Mouse (Mus musculus) c-Kit-positive CD71-positive TER-119-positive erythroid progenitor cells, embryonic 14.5 days (primary cell): ENCODE measurements around the gene Slf2.

Experiments used
- DNase-seq: peaks from one replicate; pipeline ENCODE4 v3.0.0-alpha.2; 2013; ENCODE audit warnings: low spot score

The Slf2 gene

DNA sequence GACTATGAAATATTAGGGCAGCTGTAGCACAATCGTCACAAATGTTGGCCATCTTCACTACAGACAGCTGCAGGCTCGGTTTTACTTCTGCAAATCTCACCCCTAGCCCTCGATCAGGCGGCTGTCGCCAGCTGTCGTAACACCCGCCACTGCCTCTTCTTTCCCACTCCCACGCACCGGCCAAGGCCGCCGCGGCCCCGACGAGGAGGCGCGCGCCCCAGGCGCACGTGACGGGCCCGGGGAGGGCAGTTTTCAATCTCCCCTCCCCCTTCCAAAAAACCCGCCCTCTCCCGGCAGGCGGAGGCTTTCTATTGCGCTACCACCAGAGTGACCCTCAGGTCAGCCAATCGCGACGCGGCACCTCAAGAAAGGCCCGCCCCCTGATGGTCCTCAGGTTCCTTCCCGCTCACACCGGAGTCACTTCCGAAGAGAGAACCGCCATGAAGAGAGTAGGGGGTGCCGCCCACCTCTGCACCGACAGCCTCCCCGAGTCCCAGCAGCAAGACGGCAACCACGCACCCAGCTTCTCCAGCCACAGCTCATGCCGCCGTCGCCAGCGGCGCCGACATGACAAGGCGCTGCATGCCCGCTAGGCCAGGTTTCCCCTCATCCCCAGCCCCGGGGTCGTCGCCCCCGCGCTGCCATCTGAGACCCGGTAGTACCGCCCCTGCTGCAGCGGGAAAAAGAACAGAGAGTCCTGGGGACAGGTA is at the start of gene Slf2:
Slf2 (plus strand) TSS at position 408 of the 710 bp plus-strand sequence.
- DNase-seq = peak; percentile 97

DNA sequence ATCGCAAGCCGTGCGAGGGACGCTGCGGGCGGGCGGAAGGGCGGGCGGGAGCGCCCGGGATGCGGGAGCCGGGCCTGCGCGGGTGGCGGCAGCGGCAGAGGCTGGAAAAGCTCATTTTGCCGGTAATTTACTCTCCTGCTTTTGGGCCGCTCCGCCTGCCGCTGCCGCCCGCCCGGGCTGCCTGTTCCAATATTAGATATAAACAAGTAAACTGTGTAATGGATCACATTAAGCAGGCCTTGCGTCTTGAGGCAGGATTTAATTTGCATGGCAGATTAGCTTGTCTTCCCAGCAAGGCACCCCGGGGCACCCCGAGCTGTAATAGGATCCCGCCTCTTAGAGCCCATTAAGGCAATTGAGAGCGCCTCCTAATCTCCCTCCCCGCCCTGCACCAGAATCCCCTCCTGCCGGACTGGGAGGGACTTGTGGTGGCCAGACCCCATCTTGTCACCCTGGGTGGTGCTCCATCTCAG is 48.4 kb upstream of the Slf2 start:
- no peak for DNase-seq

DNA sequence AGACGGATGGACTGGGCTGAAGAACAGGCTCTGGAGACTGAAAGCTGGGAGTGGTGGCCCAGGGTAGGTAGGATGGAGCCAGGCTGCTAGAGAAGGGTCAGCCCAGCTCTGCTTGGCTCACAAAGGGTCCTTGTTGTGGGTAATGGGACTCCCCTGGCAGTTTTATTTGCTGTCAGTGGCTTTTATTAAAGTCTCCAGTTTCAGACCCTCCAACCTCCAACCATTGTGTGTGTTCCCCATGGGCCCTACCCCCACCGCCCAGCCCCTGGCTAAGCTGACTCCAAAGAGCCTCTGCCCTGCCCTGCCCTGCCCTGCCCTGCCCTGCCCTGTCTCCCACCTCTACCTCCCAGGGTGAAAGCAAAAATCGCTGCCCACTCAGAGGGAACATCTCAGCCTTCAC is 46.6 kb upstream of the Slf2 start:
- DNase-seq = no peak

DNA sequence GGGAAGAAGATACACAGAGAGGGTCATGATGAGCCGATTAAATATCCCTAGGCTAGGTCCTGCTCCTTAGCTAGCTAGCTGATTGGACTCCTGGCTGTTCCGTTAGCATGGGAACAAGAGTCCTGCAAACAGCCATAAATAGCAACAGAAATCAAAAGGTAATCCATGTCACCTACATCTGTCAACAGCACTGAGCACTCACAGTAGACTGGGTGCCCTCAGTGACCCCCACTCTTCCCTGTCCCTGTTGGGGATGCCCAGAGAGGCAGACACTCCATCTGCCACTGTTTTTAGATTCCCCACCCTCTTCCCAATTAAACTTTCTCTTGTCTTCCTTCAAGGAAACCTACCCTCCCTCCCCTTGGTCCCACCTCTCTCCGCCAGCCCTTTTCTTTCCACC is 44.5 kb upstream of the Slf2 start:
- DNase-seq = no peak

DNA sequence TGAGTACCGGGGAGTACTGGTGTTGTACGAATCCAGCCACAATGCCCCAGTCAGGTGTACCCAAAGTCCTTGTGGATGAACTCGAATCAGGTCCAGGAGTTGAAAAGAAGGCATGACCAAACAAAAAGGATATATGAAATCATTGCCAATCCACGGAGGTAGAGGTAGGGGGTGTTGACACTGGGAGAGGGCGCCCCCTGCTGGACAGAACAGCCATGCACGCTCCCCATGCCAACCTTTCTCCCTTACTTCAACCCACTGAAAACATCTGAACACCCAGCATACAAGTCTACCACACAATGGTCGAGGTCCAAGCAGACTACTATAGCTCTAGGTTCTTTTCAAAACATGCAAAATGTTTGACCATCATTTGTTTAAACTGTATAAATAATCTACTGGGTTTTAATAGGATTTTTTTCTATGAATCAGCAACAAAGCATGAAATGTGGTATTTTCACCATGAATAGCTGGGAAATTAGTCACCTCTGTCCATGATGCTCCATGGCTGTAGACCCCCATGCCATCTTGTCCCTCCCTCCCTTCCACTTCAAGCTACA is 43.2 kb upstream of the Slf2 start:
- DNase-seq = peak; percentile 34

DNA sequence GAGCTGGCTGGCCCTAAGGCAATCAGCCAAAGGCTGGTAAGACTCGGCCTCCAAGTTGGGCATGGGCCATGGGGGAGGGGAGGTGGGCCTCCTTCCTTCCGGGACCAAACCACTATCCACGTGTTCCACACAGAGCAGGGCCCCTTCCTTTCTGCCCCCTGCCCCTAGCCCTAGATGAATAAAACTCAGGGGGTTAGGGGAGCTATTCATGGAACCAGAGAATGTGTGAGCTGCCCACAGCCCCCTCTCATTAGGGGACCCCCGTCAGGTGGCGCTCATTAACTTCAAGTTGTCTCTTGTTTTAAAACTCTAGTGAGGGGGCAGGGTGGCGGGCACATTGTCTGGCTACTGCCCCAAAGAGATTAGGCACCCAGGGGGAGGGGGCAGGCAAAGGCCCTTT is 41.4 kb upstream of the Slf2 start:
- no peak for DNase-seq

DNA sequence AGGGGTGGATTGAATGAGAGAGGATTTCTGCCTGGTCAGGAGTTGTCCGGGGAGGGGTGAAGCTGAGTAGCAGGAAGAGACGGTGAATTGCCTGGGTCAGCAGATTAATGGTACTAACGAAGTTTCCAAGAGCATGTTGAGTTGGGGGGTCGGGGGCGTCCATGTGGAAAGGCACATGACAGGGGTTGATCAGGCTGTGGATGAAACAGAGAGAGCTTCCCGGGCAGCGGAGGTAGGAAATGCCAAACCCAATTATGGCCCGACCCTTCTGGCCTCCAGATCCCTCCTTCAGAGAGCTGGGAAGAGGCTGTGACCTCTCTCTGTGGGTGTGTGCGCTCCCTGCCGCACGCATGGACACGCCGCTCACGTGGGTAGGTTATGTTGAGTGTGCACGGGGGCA is 39.5 kb upstream of the Slf2 start:
- DNase-seq = no peak

DNA sequence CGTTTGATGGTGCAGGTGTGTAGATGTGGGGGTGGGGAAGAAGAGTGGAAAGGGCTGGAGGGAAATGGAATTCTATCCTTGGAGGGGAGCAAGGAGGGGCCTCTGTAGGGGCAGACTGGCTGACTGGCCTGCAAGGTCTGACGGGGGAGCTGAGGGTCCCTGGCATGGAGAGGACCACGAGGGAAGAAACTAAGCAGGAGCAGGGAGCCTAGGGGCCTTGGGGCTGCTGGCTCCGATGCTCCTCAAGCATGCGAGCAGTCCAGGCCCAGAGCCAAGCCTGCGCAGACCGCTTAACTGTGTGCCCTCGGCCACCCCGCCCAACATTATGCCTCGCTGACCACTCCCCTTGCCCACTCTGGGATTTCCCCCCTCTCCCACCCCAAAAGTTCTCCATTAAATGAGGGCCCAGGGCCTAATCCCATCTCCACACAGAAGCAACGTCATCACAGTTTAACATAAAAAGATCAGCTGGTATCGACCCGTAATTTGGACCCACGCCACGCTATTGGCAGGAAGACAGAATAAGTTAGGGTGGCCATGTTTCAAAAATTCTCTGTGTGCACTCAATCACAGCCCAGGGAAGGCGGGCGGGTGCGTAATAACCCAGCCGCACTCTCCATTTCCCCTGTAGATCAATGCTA is 37.6 kb upstream of the Slf2 start:
- no peak for DNase-seq

DNA sequence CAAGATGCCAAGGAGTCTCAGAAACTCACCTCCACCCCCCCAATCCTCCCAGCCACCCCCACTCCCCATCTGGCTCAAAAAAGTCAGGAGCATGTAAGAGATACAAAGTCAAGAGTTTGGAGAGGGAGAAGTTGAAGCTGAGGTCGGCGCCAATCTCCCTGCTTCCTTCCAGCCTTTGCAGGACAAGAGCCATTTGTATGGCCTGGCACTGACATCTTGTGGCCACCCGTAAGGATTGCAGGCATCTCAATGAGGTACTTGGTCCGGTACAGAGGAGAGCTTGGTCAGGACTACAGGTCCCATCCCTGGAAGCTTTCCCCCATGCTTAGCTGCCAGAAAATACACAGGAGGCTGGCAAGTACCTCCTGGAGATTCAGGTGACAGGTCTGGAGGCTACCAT is 35.7 kb upstream of the Slf2 start:
- no peak for DNase-seq

DNA sequence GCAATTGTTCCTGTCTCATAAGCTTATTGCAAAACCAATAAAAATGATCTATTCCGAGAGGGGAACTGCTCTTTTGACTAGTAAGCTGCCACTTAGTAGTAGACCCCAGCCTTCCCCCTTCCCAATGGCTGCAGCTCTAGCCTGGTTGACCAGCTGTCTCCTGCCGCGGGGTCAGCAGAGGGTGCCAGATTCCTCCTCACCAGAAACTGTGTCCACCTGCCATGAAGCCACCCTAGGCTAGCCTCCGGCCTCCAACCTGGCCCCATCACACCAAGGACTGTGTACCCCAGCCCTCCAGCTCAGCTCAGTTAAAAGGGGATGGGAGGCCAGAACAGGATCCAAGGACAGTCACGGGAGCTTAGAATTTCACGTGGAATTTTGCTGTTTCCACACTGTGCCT is 34.5 kb upstream of the Slf2 start:
- DNase-seq = no peak

DNA sequence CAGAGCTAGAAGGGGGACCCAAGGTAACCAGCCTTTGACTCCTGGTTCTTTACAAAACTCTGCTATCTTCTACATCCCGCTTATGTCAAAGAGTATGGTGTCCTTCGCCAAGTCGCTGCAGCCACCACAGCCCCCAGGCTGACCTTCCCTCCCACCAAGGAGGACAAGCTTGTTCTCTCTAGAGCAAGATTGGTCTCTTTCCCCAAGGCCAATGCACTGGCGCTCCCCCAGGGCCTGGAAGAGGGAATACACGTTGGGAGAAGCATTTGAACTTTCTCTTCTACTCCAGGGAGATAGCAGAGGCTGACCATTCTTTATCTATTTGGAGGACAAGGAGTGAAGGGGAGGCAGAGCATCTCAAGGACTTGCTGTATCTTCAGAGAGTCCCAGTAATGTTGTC is 33.4 kb upstream of the Slf2 start:
- DNase-seq = no peak

DNA sequence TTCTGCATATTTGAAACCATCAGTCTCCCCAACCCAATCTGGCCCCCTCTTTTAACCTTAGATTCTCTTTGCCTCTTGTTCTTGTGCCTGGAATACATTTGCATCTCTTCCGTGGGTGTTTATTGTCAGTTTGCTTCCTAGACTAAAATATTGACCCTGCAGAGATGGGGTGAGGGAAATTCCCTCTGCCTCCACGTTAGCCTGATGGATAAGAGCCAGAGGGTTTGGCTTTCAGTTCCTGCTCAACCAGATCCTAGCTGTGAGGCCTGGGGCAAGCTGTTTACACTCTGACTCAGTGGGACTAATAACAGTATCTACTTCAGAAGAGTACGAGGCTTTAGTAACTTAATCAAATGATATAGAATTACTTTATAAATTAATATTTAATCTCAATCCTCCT is 32.3 kb upstream of the Slf2 start:
- DNase-seq = no peak

DNA sequence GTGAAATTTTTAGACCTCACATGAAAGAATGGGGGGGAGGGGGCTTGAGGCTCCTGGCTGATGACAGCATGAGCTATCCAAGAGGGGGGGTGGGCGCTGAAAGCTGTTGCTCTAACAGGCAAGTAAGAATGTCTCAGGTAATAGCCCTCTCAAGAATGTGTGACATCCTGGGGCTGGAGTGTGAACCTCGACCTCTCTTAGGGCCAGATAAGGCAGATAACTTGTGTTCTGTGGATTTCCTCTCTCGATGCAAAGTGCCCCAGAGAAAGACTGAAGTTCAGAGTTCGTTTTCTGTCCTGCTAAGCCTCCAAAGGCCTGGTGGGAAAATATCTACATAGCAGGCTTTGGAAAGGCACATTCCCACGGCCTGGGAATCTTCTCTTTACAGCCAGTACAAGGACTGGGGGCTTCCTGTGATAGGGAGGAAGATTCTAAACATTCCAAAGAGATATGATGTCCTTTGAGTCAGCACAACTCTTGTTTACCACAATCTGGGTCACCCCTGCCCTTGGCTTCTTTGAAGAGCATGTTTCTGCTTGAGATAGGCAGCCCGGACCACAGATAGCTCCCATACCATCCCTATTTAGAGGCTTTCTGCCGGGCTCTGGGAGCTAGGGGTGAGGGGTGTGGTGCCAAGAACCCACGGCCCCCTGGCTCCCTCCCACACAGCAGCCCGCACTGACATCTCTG is 31.7 kb upstream of the Slf2 start:
- no peak for DNase-seq

DNA sequence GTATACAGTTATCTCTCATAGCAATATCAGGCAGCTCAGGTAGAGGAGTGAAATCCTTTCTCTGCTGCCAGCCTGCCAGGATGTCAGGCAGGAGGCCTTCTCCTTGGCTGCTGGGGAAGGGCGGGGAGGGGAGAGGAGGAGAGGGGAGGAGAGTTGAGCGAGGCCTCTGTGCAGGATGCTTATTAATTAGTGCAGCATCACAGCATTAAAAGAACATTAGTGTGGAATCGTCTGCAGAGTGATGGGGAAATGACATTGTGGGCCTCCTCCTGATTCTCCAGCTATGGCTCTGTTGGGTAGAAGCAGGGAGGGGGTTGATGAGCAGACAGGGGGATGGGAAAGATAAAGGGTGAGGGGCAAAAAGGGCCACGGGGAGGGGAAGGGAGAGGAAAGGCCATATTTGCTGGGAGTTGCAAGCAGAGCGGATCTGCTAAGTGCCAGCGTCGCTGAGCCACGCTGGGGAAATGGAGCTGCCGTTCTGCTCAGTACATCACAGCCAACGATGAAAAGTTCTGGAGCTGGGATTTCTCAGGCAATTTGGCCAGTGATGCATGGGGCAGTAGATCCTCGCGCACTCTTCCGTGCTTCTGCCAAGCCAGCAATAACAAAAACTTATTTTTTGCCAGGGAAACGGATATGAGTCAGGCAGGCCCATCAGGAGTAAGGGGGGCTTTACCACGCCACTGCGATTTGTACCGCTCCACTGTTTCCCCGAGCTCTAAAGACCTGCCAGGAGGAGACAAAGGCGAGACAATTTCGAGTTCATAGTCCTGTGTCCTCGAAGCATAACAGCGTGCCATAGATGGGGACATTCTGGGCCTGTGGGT is 30.8 kb upstream of the Slf2 start:
- DNase-seq = no peak

DNA sequence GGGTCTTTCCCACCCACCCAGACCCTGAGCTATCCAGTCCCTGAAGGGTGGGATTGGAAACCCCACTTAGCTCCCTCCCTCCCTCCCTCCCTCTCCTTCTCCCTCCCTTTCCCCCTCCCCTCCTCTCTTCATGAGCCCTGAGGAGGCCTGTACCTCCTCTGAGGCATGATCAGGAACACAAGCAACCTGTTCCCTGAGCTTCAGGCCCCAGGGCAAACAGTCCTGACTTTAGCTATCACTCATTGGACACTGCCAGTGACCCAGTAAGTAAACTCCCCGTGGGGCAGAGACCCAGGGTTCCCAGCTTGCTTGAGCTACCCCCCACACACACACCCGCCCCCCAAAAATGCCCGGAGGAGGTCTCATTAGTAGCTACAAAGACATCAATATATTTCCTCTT is 29.9 kb upstream of the Slf2 start:
- no peak for DNase-seq

DNA sequence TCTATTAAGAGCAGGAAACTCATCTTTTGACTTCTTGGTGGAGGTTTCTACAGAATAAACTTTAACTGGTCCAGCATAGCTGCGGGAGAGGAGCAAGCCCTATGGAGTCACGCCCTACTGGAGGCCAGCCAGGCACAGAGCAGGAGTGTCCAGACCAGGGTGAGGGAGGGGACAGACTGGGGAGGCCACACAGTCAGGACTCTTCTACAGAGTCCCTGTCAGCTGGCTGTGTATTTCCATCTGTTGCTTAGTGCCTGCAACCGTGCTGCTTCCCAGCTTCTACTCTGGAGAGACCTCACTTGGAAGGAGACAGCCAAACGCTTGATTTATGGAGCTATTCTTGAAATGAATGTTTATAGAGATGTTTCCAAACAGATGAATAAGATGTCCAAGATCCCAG is 28.6 kb upstream of the Slf2 start:
- DNase-seq = no peak

DNA sequence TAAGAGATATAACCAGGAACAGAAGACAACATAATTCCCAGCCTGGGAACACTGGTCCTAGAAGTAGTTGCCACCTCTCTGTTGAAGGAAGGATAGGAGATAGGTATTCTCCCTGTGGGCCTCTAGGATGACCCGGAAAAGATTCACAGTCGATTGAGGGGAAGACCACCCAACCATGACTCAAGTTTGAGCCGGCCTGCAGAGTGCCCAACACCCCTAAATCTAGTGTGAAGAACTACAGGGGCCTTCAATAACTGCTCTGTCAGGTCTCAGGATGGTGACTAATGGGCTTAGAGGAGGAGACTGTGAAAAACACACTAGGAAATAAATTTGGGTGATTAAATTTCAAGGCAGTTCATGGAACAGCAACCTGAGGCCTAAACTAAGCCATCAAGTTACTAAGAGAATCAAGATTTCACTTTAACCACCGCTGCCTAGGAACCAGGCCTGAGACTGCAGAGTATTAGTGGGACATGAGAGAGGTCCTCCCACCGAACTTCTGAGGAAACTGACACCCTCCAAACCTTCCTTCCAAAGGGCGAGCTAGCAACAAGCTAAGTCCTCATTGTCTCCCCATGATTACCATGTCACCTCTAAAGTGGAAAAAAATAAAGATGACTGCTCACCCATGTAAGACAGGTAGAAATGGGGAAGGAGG is 27.5 kb upstream of the Slf2 start:
- DNase-seq = no peak

DNA sequence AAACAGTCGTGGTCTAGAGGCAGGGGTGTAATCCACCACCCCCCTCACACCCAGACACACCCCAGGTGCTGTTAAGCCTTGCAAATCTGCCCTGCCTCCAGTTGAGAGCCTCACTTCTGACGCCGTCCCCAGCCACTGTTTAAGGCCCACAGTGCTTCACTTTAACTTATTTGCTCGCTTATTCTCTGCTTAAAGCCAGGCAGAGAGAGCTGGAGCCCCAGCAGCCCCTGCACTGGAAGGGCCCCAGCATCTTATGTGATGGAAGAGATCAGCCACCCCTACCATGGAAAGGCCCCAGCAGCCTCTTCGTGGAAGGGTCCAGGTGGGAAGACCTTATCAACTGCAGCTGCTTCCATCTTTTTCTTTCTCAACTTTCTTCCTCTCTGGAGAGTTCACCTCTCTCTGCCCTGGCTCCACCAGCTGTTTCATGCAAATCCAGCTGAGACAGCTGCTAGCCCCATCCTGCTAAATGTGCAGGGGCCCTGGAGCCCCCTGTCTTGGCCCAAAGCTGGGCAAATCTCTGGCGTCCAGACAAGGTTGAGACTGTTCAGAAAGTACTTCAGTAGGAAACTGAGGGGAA is 26.7 kb upstream of the Slf2 start:
- no peak for DNase-seq

DNA sequence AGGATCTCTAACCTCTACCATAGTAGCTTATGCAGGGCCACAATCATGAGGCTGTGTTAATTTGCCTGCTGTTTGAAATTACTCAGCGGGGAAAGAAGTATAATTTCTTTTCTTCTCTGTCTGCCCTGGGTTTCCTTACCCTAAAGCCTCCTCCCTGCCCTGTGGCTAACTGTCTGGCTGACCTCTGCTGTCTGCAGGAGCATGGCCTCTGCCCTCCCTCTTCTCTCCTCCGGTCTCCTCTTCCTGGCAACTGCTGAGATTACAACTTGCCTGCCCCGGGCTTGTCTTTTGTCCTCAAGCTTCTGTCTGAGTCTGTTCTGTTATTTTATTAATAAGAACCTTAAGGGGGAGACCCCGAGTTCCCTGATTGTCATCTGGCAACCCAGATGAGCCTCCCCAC is 25.6 kb upstream of the Slf2 start:
- no peak for DNase-seq

DNA sequence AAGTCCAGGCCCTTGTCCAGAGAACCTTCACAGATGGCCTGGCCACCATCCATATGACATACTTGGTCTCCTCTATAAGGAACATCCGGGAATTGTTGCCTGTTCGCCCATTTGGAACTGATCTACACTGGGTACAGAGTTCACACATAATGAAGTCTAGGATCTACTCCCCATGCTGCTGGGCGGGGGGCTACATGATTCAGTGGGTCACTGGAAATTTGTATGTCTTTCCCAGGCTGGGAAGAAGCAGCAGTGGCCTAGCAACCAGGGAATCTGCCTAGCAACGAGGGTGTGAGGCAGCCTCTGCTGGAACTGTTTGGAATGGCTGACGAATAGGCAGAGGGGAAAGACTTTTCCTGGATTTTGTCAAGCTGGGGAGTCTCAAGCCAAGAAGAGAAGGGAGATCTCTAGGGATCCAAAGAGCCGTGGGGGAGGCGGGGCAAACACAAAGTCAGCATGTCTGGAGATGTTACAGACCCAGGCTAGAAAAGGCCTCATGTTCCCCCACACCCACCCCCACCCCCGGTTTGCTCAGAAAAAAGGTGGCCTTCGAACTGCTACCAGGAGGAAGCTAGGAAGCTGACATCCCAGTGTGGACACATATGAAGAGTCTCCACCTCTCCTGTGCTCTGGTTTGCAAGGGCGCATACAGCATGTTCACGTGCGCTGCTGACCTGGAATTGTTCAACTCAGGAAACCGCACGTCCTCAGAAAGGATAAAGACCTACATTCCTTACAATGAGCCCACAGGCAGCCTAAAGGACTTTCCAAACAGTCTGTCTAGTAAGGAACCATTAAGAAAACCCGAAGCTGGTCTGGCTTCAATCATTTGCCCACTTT is 22.9 kb upstream of the Slf2 start:
- no peak for DNase-seq
